Comparison of ENCODE assay signal across 24 mouse cellular contexts in the genomic region with DNA sequence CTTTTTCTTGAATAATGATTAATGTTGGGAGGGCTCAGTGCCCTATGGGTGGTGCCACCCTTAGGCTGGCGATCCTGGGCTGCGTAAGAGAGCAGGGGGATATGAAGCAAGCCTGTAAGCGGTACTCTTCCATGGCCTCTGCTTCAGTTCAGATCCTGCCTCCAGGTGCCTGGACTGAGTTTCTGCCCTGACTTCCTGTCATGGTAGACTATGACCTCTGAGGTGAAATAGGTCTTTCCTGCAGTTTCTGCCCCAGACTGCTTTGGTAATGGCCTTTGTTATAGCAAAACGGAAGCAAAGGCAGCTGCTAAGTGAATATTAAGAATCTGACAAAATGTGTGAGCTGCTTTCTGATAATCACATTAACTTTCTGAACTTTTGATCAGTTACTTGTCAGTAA.
DNase-seq lines count a peak whose midpoint lies in the region; ATAC-seq lines count a peak whose summit lies in the region.
"Had no signal": no experiment of that assay in that cellular context is flagged by ENCODE, and none has a peak within 500 bp of the region (broad histone marks: within the 10 kb centered on the region; RNA-seq: fewer than 3 reads in every experiment).

No protein-coding gene starts in this region.

- H3K4me2 ChIP-seq in hindbrain, embryonic 13.5 days: no peak overlapping the region
- no peak overlapping the region for H3K4me2 ChIP-seq in hindbrain, embryonic 16.5 days (ENCODE audit: low read length)
- H3K4me2 ChIP-seq: embryonic facial prominence, embryonic 12.5 days; forebrain, embryonic 13.5 days; forebrain, embryonic 15.5 days had no signal

- no peak for ATAC-seq in hindbrain, embryonic 13.5 days (ENCODE audit: low FRiP score)
- ATAC-seq in hindbrain, embryonic 16.5 days: no peak
- ATAC-seq: activated CD4-positive, CD25-positive, alpha-beta regulatory T cell, adult 4 months; CD4-positive, CD25-positive, alpha-beta regulatory T cell, adult 4 months; forebrain, embryonic 13.5 days; forebrain, embryonic 15.5 days; Patski had no signal

- H3K27ac ChIP-seq in hindbrain, embryonic 13.5 days: 0 out of 2 replicates have a peak overlapping the region, but pooled peaks have one; percentile 4
- H3K27ac ChIP-seq in hindbrain, embryonic 16.5 days (ENCODE audit: low read depth, low read length): no peak overlapping the region
- H3K27ac ChIP-seq: embryonic facial prominence, embryonic 10.5 days; embryonic facial prominence, embryonic 12.5 days; forebrain, embryonic 13.5 days; forebrain, embryonic 15.5 days had no signal

- H3K4me3 ChIP-seq in hindbrain, embryonic 13.5 days: no peak overlapping the region
- H3K4me3 ChIP-seq in hindbrain, embryonic 16.5 days (ENCODE audit: low read length): no peak overlapping the region
- H3K4me3 ChIP-seq: embryonic facial prominence, embryonic 10.5 days; embryonic facial prominence, embryonic 12.5 days; forebrain, embryonic 13.5 days; forebrain, embryonic 15.5 days had no signal

- 86% methylated on average over 4 of the region's 4 CpGs for WGBS in hindbrain, embryonic 13.5 days
- 92% methylated on average over 4 of the region's 4 CpGs for WGBS in hindbrain, embryonic 16.5 days

- intact Hi-C loops in heart, postnatal 25 days (cut with DNase I): loop anchor here (5.0 kb wide), 1 partner anchor 37 kb away; no protein-coding TSS in a partner anchor
- intact Hi-C loops in heart, postnatal 10 days (cut with DNase I): loop anchor here (10.0 kb wide), 1 partner anchor 289 kb away; a partner anchor contains a TSS

- H3K27me3 ChIP-seq in hindbrain, embryonic 13.5 days: no peaks in the 10 kb centered on the region
- H3K27me3 ChIP-seq in hindbrain, embryonic 16.5 days (replicated peaks; ENCODE audit: control insufficient read depth, insufficient read depth, low read length): no peaks in the 10 kb centered on the region
- H3K27me3 ChIP-seq: CH12.LX; embryonic facial prominence, embryonic 12.5 days; forebrain, embryonic 13.5 days; forebrain, embryonic 15.5 days; Patski had no signal

- peaks cover 58% of the 10 kb centered on the region for H3K4me1 ChIP-seq in hindbrain, embryonic 13.5 days (replicated peaks)
- peaks cover 14% of the 10 kb centered on the region for H3K4me1 ChIP-seq in hindbrain, embryonic 16.5 days (ENCODE audit: control insufficient read depth, insufficient read depth, low read depth, low read length)

- no peak overlapping the region for H3K9ac ChIP-seq in hindbrain, embryonic 13.5 days
- no peak overlapping the region for H3K9ac ChIP-seq in hindbrain, embryonic 16.5 days (ENCODE audit: low read depth, low read length)
- H3K9ac ChIP-seq: embryonic facial prominence, embryonic 12.5 days; forebrain, embryonic 13.5 days; forebrain, embryonic 15.5 days had no signal

- H3K9me3 ChIP-seq in hindbrain, embryonic 13.5 days: no peaks in the 10 kb centered on the region
- no peaks in the 10 kb centered on the region for H3K9me3 ChIP-seq in hindbrain, embryonic 16.5 days (ENCODE audit: control insufficient read depth, low read length)
- H3K9me3 ChIP-seq: embryonic facial prominence, embryonic 10.5 days; embryonic facial prominence, embryonic 12.5 days; forebrain, embryonic 13.5 days; forebrain, embryonic 15.5 days had no signal

- H3K36me3 ChIP-seq in hindbrain, embryonic 13.5 days: peaks cover 21% of the 10 kb centered on the region
- H3K36me3 ChIP-seq in hindbrain, embryonic 16.5 days (ENCODE audit: control insufficient read depth, insufficient read depth, low read length): 0 out of 2 replicates have a peak, but pooled peaks cover 2% of the 10 kb centered on the region
- H3K36me3 ChIP-seq: embryonic facial prominence, embryonic 10.5 days; embryonic facial prominence, embryonic 12.5 days; forebrain, embryonic 15.5 days; G1E had no signal

- peak; percentile 94 for DNase-seq in heart, adult 11 months
- DNase-seq in heart, postnatal 25 days (ENCODE audit: low spot score): no peak
- DNase-seq in heart, adult 8-10 months (ENCODE audit: low spot score): peak; percentile 55
- DNase-seq in heart, postnatal 10 days: no peak
- DNase-seq: adrenal gland, adult 8-10 months; adrenal gland, postnatal 14 days; adrenal gland, postnatal 36 days; B cell, adult 2 months; cerebellum, adult 11-12 months; cerebellum, adult 2 months; cerebellum, adult 9-10 months; cerebellum, postnatal 10 days; cerebellum, postnatal 25 days had no signal

Comparison
In these comparisons a context has a peak if more than half of its experiments do, and no peak if none do; other contexts are left out.
1. DNase-seq: peak in heart, adult 11 months (single experiment) and heart, adult 8-10 months (single experiment); none in heart, postnatal 25 days (single experiment) and heart, postnatal 10 days (0 of 2).